Mouse (Mus musculus) heart, embryonic 16.5 days (tissue): Measurements from ENCODE around the gene Syngr3. TPM values are rescaled to one million over a fixed set of nuclear protein-coding genes. Genes with fewer than 3 reads are reported as not detected.

ENCODE experiments used
- ATAC-seq: fragments of 200-750 bp; cut with Nextera tagmentation; replicated peaks from 2 replicates; pipeline ENCODE4 v1.8.0; 2017; ENCODE audit warnings: moderate number of reproducible peaks; ENCODE audit not compliant: insufficient read depth, low FRiP score; ENCODE audit errors: extremely low read depth
- H3K27ac ChIP-seq: fragments of 300-500 bp; sonication (generic); 2 replicates; pipeline ENCODE4 v1.5.1; 2014; ENCODE audit warnings: mild to moderate bottlenecking, low read length, control low read depth, moderate library complexity
- H3K27me3 ChIP-seq: fragments of 300-500 bp; sonication (generic); 2 replicates; pipeline ENCODE4 v1.6.1; 2014; ENCODE audit warnings: low read length, mixed read lengths; ENCODE audit not compliant: control insufficient read depth, insufficient read depth
- H3K36me3 ChIP-seq: fragments of 300-500 bp; sonication (generic); 2 replicates; pipeline ENCODE4 v1.6.1; 2014; ENCODE audit not compliant: control insufficient read depth, insufficient read depth
- H3K4me1 ChIP-seq: fragments of 300-500 bp; sonication (generic); 2 replicates; pipeline ENCODE4 v1.6.1; 2014; ENCODE audit warnings: low read length, mixed read lengths; ENCODE audit not compliant: control insufficient read depth, insufficient read depth
- H3K4me2 ChIP-seq: fragments of 300-500 bp; sonication (generic); 2 replicates; pipeline ENCODE4 v1.6.1; 2014; ENCODE audit warnings: low read depth, mild to moderate bottlenecking, control low read depth, low read length
- H3K4me3 ChIP-seq: fragments of 300-500 bp; sonication (generic); 2 replicates; pipeline ENCODE4 v1.5.1; 2014; ENCODE audit warnings: mild to moderate bottlenecking, control low read depth, low read length
- H3K9ac ChIP-seq: fragments of 300-500 bp; sonication (generic); 2 replicates; pipeline ENCODE4 v1.6.1; 2014; ENCODE audit warnings: low read length, control low read depth
- H3K9me3 ChIP-seq: fragments of 300-500 bp; sonication (generic); replicated peaks from 2 replicates; pipeline ENCODE4 v1.6.1; 2016; ENCODE audit warnings: low read length; ENCODE audit not compliant: control insufficient read depth
- WGBS: fragments of 180-500 bp; shearing (Covaris S2); extraction: QIAGEN DNeasy Blood & Tissue Kit; methylation state at CpG from one replicate; pipeline ENCODE4 v1.1.7; 2014; 5-methylcytosine and 5-hydroxymethylcytosine counted together
- polyA plus RNA-seq: library from polyadenylated mRNA; unstranded; fragments of >200 nt; fragmentation: Nextera tagmentation; extraction: Ambion mirVana; gene quantifications from 2 replicates; pipeline ENCODE4 v1.2.1, GENCODE M21; 2015

The Syngr3 gene
- polyA plus RNA-seq, 1 experiment from 2014 or later = 0.67 TPM

DNA sequence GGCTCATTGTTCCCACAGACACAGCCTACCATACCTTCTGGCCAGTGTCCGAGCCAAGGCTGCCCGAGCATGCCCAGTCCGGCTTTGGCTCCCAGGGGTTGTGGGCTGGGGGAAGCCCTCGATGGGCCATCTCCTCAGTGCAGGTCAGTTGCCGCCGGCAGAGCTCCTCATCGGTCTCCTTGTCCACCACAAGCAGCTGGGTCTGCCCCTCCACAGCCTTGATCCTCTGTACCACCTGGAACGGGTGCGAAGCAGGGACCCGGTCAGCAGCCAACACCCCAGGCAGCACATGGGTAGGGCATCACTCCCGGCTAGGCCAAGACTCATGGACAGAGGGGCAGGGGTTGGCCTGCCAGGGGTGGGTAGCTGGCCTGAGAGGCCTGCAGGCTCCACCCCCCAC lies 42.3 kb downstream of the Syngr3 start:
- 72% methylated on average over 11 of the region's 11 CpGs for WGBS
- H3K27me3 ChIP-seq = 0 out of 2 replicates have a peak, but pooled peaks cover 5% of the 10 kb centered on the region
- peak overlapping the region; percentile 98 for H3K4me2 ChIP-seq
- peak overlapping the region; percentile 24 for H3K4me3 ChIP-seq
- H3K36me3 ChIP-seq = no peaks in the 10 kb centered on the region
- peak overlapping the region; percentile 47 for H3K9ac ChIP-seq
- H3K4me1 ChIP-seq = peaks cover 23% of the 10 kb centered on the region
- peak overlapping the region; percentile 69 for H3K27ac ChIP-seq
- no peaks in the 10 kb centered on the region for H3K9me3 ChIP-seq
- no peak for ATAC-seq

GRCm38 (mm10) chr17:24646381-24646780 lies 43.4 kb downstream of the Syngr3 start:
- WGBS = 80% methylated on average over 4 of the region's 4 CpGs
- no peaks in the 10 kb centered on the region for H3K36me3 ChIP-seq
- no peaks in the 10 kb centered on the region for H3K9me3 ChIP-seq
- no peak overlapping the region for H3K9ac ChIP-seq
- H3K27ac ChIP-seq = peak overlapping the region; percentile 69
- 0 out of 2 replicates have a peak, but pooled peaks cover 5% of the 10 kb centered on the region for H3K27me3 ChIP-seq
- H3K4me3 ChIP-seq = no peak overlapping the region
- peak overlapping the region; percentile 1; the same call in 1 of the 2 replicates for H3K4me2 ChIP-seq
- H3K4me1 ChIP-seq = peaks cover 23% of the 10 kb centered on the region
- no peak for ATAC-seq

GRCm38 (mm10) chr17:24645916-24646315 lies 43.8 kb downstream of the Syngr3 start:
- H3K4me1 ChIP-seq = peaks cover 23% of the 10 kb centered on the region
- ATAC-seq = peak; percentile 29
- no peak overlapping the region for H3K4me3 ChIP-seq
- H3K36me3 ChIP-seq = no peaks in the 10 kb centered on the region
- 63% methylated on average over 3 of the region's 3 CpGs for WGBS
- no peaks in the 10 kb centered on the region for H3K9me3 ChIP-seq
- H3K27ac ChIP-seq = peak overlapping the region; percentile 69
- H3K9ac ChIP-seq = 0 out of 2 replicates have a peak overlapping the region, but pooled peaks have one; percentile 23
- 0 out of 2 replicates have a peak, but pooled peaks cover 4% of the 10 kb centered on the region for H3K27me3 ChIP-seq
- H3K4me2 ChIP-seq = peak overlapping the region; percentile 18; the same call in 1 of the 2 replicates

DNA sequence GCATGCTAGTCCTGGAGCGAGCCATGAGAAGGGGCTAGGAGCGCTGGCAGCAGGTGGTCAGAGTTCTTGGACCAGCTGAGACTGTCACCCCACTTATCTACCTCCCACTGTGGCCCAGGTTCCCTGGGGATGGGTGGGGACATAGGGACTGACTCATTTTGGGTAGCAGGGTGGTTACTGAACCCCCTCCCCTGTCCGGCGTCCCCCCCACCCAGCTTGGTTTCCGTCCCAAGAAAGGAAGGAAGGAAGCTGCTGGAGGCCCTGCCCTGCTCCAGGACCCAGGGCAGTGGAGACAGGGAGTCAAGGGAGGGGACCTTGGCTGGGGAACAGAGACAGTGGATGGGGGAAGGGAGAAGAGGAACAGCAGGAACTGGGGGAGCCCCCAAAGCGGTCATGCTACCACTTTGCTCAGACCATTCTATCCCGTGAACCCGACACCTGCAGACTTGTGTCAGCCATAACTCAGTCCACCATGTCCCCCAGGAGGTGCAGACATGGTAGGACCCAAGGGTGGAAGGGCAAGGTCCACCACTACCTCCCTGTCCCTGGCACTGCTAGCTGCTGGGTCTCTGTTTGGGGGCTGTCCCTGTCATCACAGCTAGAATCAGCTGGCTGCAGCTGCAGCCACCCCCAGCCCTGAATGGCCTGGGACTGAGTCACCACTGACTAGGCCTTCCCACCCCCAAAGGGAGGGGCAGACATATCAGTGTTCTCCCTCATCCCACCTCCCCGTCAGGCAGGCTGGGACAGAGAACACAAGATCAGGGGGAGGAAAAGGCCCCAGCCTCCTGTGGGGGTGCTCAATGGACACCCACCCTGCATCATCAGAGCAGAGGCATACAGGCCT lies 44.7 kb downstream of the Syngr3 start:
- 59% methylated on average over 9 of the region's 9 CpGs for WGBS
- Histone ChIP-seq H3K27me3 (0 out of 2 replicates have a peak, but pooled peaks cover 2% of the 10 kb centered on the region), H3K4me3 (no peak overlapping the region)

DNA sequence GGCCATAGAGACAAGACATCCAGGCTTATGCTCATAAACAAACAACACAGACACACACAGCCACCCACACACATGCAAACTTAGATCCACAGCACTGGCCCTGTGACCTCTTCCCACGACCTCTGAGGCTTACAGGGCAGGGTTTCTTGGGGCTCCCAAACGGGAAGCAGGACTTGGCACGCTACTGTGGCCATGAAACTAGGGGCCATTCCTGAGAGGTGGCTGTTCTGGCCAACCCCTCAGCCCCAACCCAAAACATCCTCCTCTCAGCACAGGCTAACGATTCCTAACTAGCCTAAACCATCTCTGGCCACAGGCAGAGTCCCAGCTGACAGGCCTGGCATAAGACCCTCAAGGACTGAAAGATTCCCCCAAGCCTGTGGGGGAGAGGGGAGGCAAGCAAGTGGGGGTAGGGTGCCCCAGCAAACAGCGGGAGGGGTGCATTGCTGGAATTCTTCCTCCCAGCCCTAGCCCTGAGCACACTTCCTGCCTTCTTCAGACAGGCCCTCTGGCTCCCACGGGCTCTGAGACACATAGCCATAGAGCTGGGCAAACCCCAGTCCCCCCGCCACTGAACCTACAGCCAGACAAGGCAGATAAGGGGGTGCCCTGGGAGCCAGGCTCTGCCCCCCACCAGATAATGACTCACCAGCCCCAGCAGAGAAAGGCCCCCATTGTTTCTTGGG lies 45.6 kb downstream of the Syngr3 start:
- Histone ChIP-seq H3K36me3 (no peaks in the 10 kb centered on the region), H3K9ac (peak overlapping the region; percentile 61), H3K4me3 (peak overlapping the region; percentile 19; the same call in 1 of the 2 replicates), H3K4me2 (peak overlapping the region; percentile 18), H3K27ac (peak overlapping the region; percentile 69), H3K27me3 (0 out of 2 replicates have a peak, but pooled peaks cover 2% of the 10 kb centered on the region), H3K9me3 (no peaks in the 10 kb centered on the region), H3K4me1 (peaks cover 16% of the 10 kb centered on the region)
- no peak for ATAC-seq
- WGBS = 33% methylated on average over 7 of the region's 7 CpGs

More for the DNA sequence above, 44.7 kb downstream of the Syngr3 start:
- peak; percentile 52 for ATAC-seq
- no peaks in the 10 kb centered on the region for H3K36me3 ChIP-seq
- peak overlapping the region; percentile 69 for H3K27ac ChIP-seq
- no peaks in the 10 kb centered on the region for H3K9me3 ChIP-seq
- H3K9ac ChIP-seq = peak overlapping the region; percentile 61
- peak overlapping the region; percentile 18 for H3K4me2 ChIP-seq
- H3K4me1 ChIP-seq = peaks cover 19% of the 10 kb centered on the region

DNA sequence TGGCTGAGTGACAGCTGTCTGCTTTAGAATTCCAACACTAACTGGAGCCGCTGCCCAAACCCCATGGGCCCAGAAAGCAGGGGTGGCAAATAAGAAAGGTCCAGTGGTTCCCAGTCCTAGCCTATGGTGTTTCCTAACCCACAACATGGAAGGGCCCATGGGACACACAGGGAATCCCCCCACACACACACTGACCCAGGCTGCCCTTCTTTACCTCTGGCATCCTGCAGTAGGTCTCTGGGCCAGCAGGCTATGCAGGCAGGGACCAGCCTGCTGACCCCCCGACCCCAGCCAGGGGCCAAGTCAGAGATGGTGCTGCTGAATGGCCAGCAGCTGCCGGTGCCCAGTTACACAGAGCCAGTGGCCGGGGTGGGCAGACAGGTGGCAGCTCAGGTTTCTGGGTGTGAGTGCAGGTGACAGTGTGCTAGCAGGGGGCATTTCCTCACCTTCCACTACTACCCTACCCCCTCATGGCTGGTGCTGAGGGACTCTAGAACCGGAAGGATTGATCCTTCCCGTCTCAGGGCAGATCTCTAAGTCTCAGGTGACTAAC lies 46.9 kb downstream of the Syngr3 start:
- Histone ChIP-seq H3K27me3 (no peaks in the 10 kb centered on the region), H3K9me3 (no peaks in the 10 kb centered on the region), H3K4me2 (no peak overlapping the region), H3K4me1 (peaks cover 13% of the 10 kb centered on the region), H3K36me3 (no peaks in the 10 kb centered on the region), H3K9ac (no peak overlapping the region), H3K4me3 (no peak overlapping the region), H3K27ac (no peak overlapping the region)
- ATAC-seq = no peak
- 82% methylated on average over 6 of the region's 6 CpGs for WGBS

GRCm38 (mm10) chr17:24641944-24642343 lies 47.8 kb downstream of the Syngr3 start:
- WGBS = 87% methylated on average over 14 of the region's 14 CpGs
- ATAC-seq = no peak
- H3K9me3 ChIP-seq = no peaks in the 10 kb centered on the region
- H3K4me3 ChIP-seq = no peak overlapping the region
- H3K4me1 ChIP-seq = peaks cover 13% of the 10 kb centered on the region
- no peak overlapping the region for H3K9ac ChIP-seq
- H3K36me3 ChIP-seq = no peaks in the 10 kb centered on the region
- no peak overlapping the region for H3K4me2 ChIP-seq
- H3K27ac ChIP-seq = no peak overlapping the region
- H3K27me3 ChIP-seq = no peaks in the 10 kb centered on the region

GRCm38 (mm10) chr17:24640581-24640980 lies 49.2 kb downstream of the Syngr3 start:
- no peak overlapping the region for H3K4me3 ChIP-seq
- H3K27me3 ChIP-seq = no peaks in the 10 kb centered on the region
- H3K9ac ChIP-seq = no peak overlapping the region
- no peak for ATAC-seq
- H3K27ac ChIP-seq = no peak overlapping the region
- no peaks in the 10 kb centered on the region for H3K36me3 ChIP-seq
- H3K4me1 ChIP-seq = peaks cover 19% of the 10 kb centered on the region
- H3K9me3 ChIP-seq = no peaks in the 10 kb centered on the region
- no peak overlapping the region for H3K4me2 ChIP-seq
- WGBS = 93% methylated on average over 15 of the region's 15 CpGs
